Mouse (Mus musculus): ENCODE measurements around the gene Adamtsl1.

Adamtsl1 gene

DNA sequence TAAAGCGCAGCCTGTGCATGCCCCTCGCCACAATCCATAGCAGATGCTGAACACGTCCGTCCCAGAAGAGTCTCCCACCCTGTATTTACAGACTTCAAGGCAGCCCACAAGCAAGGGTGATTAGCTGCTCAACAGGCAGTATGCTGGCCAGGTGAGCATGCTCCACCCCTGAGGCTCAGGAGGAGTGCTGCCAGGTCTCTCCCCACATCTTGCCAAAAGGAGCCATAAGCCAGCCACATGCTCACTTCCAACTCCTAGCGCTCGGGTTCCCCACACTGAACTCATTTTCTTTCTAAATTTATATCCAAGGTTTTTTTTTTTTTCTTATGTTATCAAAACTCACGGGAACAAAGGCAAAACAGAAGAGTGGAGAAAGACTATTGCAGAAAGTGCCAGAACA lies 687.8 kb downstream of the Adamtsl1 start:
- DNase-seq (ENCODE audit: low spot score) = no peak

- DNase-seq (ENCODE audit: low spot score) = no peak
Observed at GRCm38 (mm10) chr4:86203288-86203687, 689.3 kb downstream of the Adamtsl1 start.

DNA sequence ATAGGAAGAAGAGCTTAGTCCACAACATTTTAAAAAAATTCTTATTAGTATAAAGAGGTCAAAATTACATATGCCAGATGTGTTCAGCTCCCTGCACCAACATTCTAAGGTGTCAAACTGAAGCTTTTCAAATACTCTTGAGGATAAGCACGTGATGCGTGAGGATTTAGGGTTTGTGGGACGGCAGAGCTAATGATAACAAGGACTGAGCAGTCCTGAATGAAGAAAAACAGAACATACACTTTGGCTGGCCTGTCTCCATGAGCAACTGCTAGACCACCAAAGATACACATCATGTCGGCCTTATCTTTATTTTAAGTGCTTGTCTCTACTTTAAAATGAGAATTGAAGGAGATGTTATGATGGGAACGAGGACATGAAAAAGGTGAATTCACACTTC lies 710.9 kb downstream of the Adamtsl1 start:
- DNase-seq (ENCODE audit: low spot score) = no peak

DNA sequence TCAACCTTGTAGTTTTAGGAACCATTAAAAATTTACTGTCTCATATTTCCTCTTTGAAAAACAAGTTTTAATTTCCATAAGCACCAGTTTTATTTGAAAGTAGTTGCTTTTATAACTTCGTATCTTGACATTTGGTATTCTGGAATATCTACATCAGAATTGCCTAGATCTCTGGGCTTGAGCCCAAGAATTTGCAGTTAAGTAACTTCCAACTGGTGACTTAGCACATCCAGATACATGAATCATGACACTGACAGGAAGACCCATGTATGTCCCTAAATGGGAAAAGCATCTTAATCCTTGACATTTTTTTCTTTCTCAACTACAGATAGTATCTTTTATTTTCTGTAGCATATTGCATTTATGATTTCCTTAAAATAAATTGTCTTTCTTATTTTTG lies 713.1 kb downstream of the Adamtsl1 start:
- DNase-seq (ENCODE audit: low spot score) = peak; percentile 8

DNA sequence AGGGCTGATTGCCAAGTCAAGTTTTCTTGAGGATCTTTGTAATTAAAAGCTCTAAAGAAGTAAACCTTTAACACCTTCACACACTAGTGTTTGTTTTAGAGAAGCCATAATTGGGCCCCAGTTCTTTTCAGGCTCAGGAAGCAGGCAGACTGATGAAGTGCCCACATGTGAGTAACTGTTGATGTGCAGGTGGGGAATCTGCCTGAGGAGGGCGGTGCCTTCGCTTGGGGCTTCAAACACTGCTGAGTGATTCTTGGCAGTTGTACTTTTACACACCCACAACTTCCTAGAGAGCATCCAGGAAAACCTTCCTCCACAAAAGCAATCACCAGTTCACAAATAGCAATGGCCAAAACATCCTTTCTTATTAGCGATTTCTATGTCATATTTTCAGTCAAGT lies 719.2 kb downstream of the Adamtsl1 start:
- DNase-seq (ENCODE audit: low spot score) = no peak

DNA sequence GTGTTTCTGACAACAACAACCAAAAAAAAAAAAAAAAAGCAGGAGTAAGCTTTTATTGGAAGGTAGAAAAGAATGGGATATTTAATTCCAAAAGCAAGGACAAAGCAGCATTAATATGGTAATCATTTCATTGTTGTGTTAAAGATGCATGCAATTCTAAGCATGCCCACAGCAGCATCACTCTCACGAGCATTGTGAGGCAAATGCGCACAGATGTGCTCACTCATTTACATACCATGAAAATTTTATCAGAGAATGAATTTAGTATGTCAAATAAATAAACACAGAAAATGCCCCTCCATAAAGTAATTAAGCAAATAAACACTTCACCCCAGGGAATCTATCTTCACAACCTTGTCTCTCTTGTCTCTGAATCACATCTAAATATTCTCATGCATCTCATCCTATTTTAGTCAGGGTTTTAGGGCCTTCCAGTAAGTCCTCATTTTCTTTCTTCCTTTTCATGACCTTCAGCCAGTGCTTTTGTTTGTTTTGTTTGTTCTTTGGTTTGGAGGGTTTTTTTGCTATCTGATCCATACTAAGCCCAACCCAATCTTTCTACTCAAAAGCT lies 728.0 kb downstream of the Adamtsl1 start:
- DNase-seq (ENCODE audit: low spot score) = no peak

DNA sequence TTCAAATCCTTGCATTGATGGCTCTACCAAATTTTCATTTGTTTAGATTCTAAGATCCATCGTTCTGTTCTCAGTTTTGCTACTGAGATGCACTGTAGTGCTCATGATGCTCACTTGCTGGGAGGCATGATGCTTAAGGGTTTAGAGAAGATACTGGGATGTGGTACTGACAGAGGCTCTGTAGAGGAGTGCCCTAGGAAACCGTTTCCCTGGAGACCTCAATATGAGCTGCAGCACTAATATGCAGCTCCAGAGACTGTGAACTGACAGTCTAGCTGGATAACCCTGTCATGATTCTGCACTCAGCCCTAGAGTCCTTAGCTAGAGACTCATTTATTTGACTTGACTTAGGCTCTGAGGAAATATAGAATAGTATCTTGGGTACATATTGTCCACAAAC lies 756.1 kb downstream of the Adamtsl1 start:
- no peak for DNase-seq (ENCODE audit: low spot score)

DNA sequence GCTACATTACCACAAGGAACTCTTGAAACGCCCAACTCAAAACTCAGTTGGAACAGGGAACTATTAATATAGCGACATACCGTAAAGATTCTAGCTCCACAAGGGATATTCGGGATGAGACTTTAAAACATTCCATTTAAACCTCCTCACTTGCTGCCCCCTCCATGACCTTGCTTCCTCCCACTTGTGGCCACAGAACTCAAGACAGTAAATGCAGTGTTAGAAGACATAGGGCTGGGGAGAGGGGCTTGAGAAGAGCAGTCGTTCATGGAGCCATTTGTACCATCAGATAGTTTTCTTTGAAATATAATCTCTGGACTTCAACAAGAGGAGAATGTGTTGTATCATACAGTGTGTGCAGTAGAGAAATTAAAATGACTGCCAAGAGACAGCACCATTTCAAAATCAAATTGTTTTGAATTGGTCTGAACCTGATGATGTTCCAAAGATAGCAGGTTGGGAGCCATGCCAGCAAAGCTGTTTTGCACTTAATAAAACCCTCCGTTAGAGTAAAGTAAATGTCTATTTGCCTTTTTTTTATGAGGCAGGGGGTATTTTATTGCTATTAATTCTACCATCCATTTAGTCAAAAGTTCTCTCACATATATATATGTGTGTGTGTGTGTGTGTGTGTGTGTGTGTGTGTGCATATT lies 759.9 kb downstream of the Adamtsl1 start:
- DNase-seq (ENCODE audit: low spot score) = no peak

DNA sequence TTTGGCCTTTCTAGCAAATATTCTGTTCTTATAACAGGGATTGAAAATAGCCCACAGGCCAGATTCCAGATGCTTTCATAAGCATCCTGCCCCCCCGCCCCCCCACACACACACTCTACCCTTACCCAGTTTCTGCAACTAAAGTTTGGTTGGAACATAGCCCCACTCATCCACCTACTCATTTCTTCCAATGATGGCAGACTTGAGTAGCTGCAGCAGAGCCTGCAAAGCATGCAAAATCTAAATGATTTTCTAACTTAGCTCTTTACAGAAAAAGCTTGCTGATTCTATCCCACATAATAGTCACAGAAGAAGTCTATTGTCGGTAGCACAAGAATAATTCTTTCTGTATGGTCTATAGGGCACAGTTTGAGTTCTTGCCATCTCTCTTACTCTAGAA lies 760.7 kb downstream of the Adamtsl1 start:
- no peak for DNase-seq (ENCODE audit: low spot score)

DNA sequence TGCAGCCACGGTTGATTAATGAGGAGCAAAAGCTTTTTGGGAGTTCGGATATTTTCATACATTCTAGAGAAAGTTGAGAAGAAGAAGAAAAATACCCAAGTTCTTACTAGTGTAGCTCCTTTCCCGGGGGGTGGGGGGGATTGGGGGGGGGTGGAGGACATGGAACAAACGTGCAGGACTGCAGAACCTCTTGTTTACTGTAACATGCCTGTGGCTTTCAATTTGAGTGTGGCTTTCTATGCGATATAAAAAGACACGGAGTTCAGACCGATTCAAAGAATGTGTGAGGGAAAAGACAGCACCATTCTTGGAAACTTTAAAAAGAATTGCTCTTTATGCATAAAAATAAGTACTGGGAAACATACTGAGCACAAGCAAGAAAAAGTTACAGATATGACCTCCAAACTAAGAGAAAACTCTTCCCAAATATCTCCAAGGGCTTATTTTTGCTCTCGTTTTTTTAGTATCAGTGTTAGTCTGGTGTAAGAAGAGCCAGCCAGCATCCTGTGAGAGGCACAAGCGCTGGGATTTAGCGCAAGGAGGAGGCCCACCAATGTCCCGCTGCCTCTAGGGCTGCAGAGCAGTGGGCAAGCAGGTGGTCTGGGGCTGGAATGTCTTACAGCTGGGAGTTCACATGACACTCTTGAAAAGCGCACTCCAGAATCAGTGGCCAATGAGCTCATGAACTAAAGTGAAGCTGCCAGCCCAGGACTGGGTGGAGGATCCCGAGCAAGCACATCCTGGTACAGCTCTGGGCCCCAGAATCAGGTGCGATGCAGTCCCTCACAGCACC lies 762.2 kb downstream of the Adamtsl1 start:
- no peak for DNase-seq (ENCODE audit: low spot score)

DNA sequence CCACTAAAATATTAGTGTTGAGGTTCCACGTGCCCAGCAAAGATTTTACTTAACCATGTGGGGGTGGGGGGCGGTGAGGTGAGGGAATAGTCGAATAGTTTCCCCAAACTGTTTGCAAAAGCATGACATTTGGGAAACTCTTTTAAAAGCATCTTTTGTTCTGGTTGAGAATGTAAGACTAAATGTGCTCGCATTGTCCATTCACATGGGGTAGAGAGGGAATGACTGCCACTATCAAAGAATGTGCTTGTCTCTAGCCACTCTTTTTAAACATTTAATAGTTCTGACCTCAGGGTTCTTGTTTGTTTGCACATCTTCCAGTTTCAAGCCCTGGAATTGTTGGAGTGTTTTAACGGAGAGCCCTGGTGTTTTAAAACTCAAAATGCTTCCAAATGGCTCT lies 764.6 kb downstream of the Adamtsl1 start:
- DNase-seq (ENCODE audit: low spot score) = no peak

DNA sequence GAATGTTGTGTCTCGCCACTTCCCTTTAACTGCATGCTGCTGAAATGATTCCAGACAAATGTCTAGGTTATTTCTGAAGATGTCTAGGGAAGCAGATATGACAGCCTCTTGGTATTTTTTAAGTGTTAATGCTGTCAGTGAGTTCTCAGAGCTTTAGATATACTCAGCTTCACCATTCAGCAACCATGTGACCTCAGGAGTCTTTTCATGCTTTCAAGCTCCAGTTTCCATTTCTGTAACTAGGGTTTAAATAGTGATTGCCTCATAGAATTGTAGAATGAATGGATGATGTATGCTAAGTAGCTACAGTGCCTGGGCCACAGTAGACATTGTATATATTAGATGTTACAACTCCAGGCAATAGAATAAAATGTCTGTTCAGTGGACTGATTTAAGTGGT lies 772.6 kb downstream of the Adamtsl1 start:
- DNase-seq (ENCODE audit: low spot score) = no peak

- no peak for DNase-seq (ENCODE audit: low spot score)
Observed at GRCm38 (mm10) chr4:86288264-86288663, 774.3 kb downstream of the Adamtsl1 start.

- DNase-seq (ENCODE audit: low spot score) = no peak
Observed at GRCm38 (mm10) chr4:86289511-86290273, 775.7 kb downstream of the Adamtsl1 start.

DNA sequence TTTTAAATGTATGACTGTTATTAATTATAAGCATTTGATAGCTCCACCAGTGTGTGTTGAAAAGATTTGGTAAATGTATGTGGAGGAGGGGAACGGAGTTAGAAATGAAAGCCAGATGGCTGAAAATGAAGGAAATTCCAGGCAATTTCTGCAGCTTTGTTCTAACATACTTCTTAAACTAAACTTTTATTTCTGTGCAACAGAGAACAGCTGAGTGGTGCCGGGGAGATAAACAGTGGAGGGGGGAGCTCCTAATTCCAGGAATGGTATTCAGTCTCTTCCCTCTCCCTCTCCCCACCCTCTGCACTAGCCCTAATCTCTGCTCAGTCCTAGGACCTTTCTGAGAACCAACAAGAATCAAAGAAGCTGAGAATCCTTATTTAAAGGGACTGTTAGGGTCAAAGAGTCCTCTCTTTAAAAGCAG lies 780.9 kb downstream of the Adamtsl1 start:
- DNase-seq (ENCODE audit: low spot score) = no peak

- no peak for DNase-seq (ENCODE audit: low spot score)
Observed at GRCm38 (mm10) chr4:86301469-86301868, 787.5 kb downstream of the Adamtsl1 start.

- DNase-seq (ENCODE audit: low spot score) = no peak
Observed at GRCm38 (mm10) chr4:86302095-86302494, 788.1 kb downstream of the Adamtsl1 start.

GRCm38 (mm10) chr4:86306753-86307152 lies 792.8 kb downstream of the Adamtsl1 start:
- DNase-seq (ENCODE audit: low spot score) = no peak

GRCm38 (mm10) chr4:86309178-86309577 lies 795.2 kb downstream of the Adamtsl1 start:
- DNase-seq (ENCODE audit: low spot score) = no peak

- no peak for DNase-seq (ENCODE audit: low spot score)
Observed at GRCm38 (mm10) chr4:86310806-86311730, 797.1 kb downstream of the Adamtsl1 start.

DNA sequence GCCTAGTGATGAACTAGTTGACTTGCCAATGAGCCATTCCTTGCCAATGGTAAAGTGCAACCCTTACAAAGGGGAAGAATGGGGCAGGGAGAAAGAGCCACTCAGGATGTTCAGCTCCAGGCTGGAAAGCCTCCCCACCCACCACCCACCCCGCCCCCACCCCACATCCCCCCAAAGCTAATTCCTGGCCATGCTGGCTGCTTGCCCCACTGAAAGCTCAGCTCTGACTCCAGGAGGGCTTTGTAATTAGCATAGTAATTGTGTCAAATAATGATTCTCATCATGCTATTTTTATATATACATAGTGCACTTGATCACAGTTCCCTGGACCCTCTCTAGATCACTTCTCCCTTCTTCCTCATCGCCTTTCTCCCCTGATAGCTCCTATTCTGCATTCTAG lies 798.4 kb downstream of the Adamtsl1 start:
- DNase-seq (ENCODE audit: low spot score) = no peak

DNA sequence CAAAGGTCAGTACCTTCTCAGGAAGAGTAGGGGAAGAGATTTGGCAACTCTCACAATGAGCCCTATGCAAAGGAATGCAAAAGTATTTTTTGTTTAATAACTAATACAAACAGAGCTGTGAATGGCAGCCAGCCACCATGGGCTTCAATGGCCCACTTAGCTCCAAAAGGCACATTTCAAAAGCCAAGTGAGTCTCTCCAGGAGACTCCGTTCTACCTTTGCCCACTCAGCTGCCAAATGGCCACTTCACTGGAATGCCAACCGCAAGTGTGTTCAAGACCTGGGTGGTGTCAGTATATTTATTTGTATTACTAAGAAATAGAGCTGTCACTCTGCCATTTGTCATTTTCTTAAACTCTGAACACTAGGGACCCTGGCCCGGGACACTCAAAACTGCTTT lies 800.5 kb downstream of the Adamtsl1 start:
- no peak for DNase-seq (ENCODE audit: low spot score)
